Mouse (Mus musculus): ENCODE measurements around the gene Gm11060. TPM values are rescaled to one million over a fixed set of nuclear protein-coding genes. Genes with fewer than 3 reads are reported as not detected.
A peak's percentile ranks its signal among the peaks of the same experiment; 100 is the strongest.

Gm11060 gene
- total RNA-seq, 2 experiments from 2014 or later, result not detected

GRCm38 (mm10) chr2:105108703-105109158, 16.9 kb downstream of the Gm11060 start:
- no peak for ATAC-seq (replicated peaks; ENCODE audit: low FRiP score, poor library complexity, severe bottlenecking)

- no peak for ATAC-seq (replicated peaks; ENCODE audit: low FRiP score, poor library complexity, severe bottlenecking)
Observed at GRCm38 (mm10) chr2:105114074-105114473, 22.3 kb downstream of the Gm11060 start.

GRCm38 (mm10) chr2:105117669-105118068, 25.9 kb downstream of the Gm11060 start:
- ATAC-seq (replicated peaks; ENCODE audit: low FRiP score, poor library complexity, severe bottlenecking), result no peak

- ATAC-seq (replicated peaks; ENCODE audit: low FRiP score, poor library complexity, severe bottlenecking), result no peak
Observed at GRCm38 (mm10) chr2:105122216-105122615, 30.4 kb downstream of the Gm11060 start.

GRCm38 (mm10) chr2:105122886-105123285, 31.1 kb downstream of the Gm11060 start:
- no peak for ATAC-seq (replicated peaks; ENCODE audit: low FRiP score, poor library complexity, severe bottlenecking)

- no peak for ATAC-seq (replicated peaks; ENCODE audit: low FRiP score, poor library complexity, severe bottlenecking)
Observed at GRCm38 (mm10) chr2:105123431-105123830, 31.6 kb downstream of the Gm11060 start.

GRCm38 (mm10) chr2:105123881-105124280, 32.1 kb downstream of the Gm11060 start:
- no peak for ATAC-seq (replicated peaks; ENCODE audit: low FRiP score, poor library complexity, severe bottlenecking)

GRCm38 (mm10) chr2:105124391-105124790, 32.6 kb downstream of the Gm11060 start:
- ATAC-seq (replicated peaks; ENCODE audit: low FRiP score, poor library complexity, severe bottlenecking), result no peak

- ATAC-seq (replicated peaks; ENCODE audit: low FRiP score, poor library complexity, severe bottlenecking), result no peak
Observed at GRCm38 (mm10) chr2:105125205-105125604, 33.4 kb downstream of the Gm11060 start.

- no peak for ATAC-seq (replicated peaks; ENCODE audit: low FRiP score, poor library complexity, severe bottlenecking)
Observed at GRCm38 (mm10) chr2:105125641-105126040, 33.8 kb downstream of the Gm11060 start.

- no peak for ATAC-seq (replicated peaks; ENCODE audit: low FRiP score, poor library complexity, severe bottlenecking)
Observed at GRCm38 (mm10) chr2:105126279-105126678, 34.5 kb downstream of the Gm11060 start, which contains the start of gene Wt1. TSS of gene Wt1 (plus strand) at chr2:105126529.

GRCm38 (mm10) chr2:105126691-105127530, 35.1 kb downstream of the Gm11060 start:
- ATAC-seq (replicated peaks; ENCODE audit: low FRiP score, poor library complexity, severe bottlenecking), result no peak

GRCm38 (mm10) chr2:105127531-105128480, 36.0 kb downstream of the Gm11060 start:
- 0 out of 2 replicates have a peak, but pooled peaks have one; percentile 37 for ATAC-seq (replicated peaks; ENCODE audit: low FRiP score, poor library complexity, severe bottlenecking)

- ATAC-seq (replicated peaks; ENCODE audit: low FRiP score, poor library complexity, severe bottlenecking), result no peak
Observed at GRCm38 (mm10) chr2:105128564-105128963, 36.7 kb downstream of the Gm11060 start.

- no peak for ATAC-seq (replicated peaks; ENCODE audit: low FRiP score, poor library complexity, severe bottlenecking)
Observed at GRCm38 (mm10) chr2:105130351-105131060, 38.7 kb downstream of the Gm11060 start.

- no peak for ATAC-seq (replicated peaks; ENCODE audit: low FRiP score, poor library complexity, severe bottlenecking)
Observed at GRCm38 (mm10) chr2:105131061-105131810, 39.4 kb downstream of the Gm11060 start.

GRCm38 (mm10) chr2:105131811-105132100, 39.9 kb downstream of the Gm11060 start:
- no peak for ATAC-seq (replicated peaks; ENCODE audit: low FRiP score, poor library complexity, severe bottlenecking)

- ATAC-seq (replicated peaks; ENCODE audit: low FRiP score, poor library complexity, severe bottlenecking), result no peak
Observed at GRCm38 (mm10) chr2:105132300-105132699, 40.5 kb downstream of the Gm11060 start.

Measured in erythroblast, adult 5-6 weeks (primary cell).